Mouse (Mus musculus): ENCODE results near the gene Thbs4. TPM values are rescaled to one million over a fixed set of nuclear protein-coding genes. Genes with fewer than 3 reads are reported as not detected.

Gene Thbs4
- polyA plus RNA-seq, 1 experiment from 2014 or later = 22.0 TPM

Other genes starting within 250 kb of the Thbs4 start
- not detected in 2 replicates for gene Spz1, start 218.6 kb downstream of the Thbs4 start, polyA plus RNA-seq (2015; fragmentation: Nextera tagmentation; extraction: Ambion mirVana)
- gene Serinc5, start 183.7 kb downstream of the Thbs4 start, polyA plus RNA-seq (2015; fragmentation: Nextera tagmentation; extraction: Ambion mirVana) = 18.0 and 18.9 TPM in 2 replicates
- 2.2 and 3.1 TPM in 2 replicates for gene Mtx3, start 49.9 kb upstream of the Thbs4 start, polyA plus RNA-seq (2015; fragmentation: Nextera tagmentation; extraction: Ambion mirVana)